Comparison of ENCODE assay signal across 13 mouse cellular contexts in genomic region chr7:59245541-59245940, GRCm38 (mm10). TPM values are rescaled to one million over a fixed set of nuclear protein-coding genes. Genes with fewer than 3 reads are reported as not detected.
DNase-seq lines count a peak whose midpoint lies in the region; ATAC-seq and TF ChIP-seq lines count a peak whose summit lies in the region.
"Had no signal": no experiment of that assay in that cellular context is flagged by ENCODE, and none has a peak within 500 bp of the region (broad histone marks: within the 10 kb centered on the region; RNA-seq: fewer than 3 reads in every experiment).

No protein-coding gene starts in this region.

- no peaks in the 10 kb centered on the region for H3K9me3 ChIP-seq in kidney, postnatal 0 days (replicated peaks; ENCODE audit: low read length)
- H3K9me3 ChIP-seq in kidney, embryonic 16.5 days (ENCODE audit: low read length): no peaks in the 10 kb centered on the region
- no peaks in the 10 kb centered on the region for H3K9me3 ChIP-seq in kidney, embryonic 14.5 days (ENCODE audit: control insufficient read depth, low read length)
- H3K9me3 ChIP-seq: limb, embryonic 15.5 days; stomach, embryonic 15.5 days had no signal

- H3K4me3 ChIP-seq in kidney, postnatal 0 days (replicated peaks; ENCODE audit: low read depth, low read length): no peak overlapping the region
- no peak overlapping the region for H3K4me3 ChIP-seq in kidney, embryonic 16.5 days (ENCODE audit: low read length)
- H3K4me3 ChIP-seq in kidney, embryonic 14.5 days (ENCODE audit: low read length): no peak overlapping the region
- H3K4me3 ChIP-seq: limb, embryonic 15.5 days; stomach, embryonic 15.5 days had no signal

- TF ChIP-seq CTCF in kidney, postnatal 0 days (IDR thresholded peaks at IDR 0.05; ENCODE audit: low read depth): peak; percentile 43; the same call in 1 of the 2 replicates

- H3K27ac ChIP-seq in kidney, postnatal 0 days: no peak overlapping the region
- no peak overlapping the region for H3K27ac ChIP-seq in kidney, embryonic 16.5 days (ENCODE audit: low read length)
- no peak overlapping the region for H3K27ac ChIP-seq in kidney, embryonic 14.5 days (ENCODE audit: low read depth, low read length)
- H3K27ac ChIP-seq: limb, embryonic 15.5 days; stomach, embryonic 15.5 days had no signal

- no peak for ATAC-seq in kidney, postnatal 0 days (replicated peaks; ENCODE audit: low FRiP score, low read depth)
- no peak for ATAC-seq in kidney, embryonic 16.5 days (ENCODE audit: low FRiP score, low TSS enrichment)
- ATAC-seq in megakaryocyte progenitor cell, adult 5-6 weeks (replicated peaks; ENCODE audit: poor library complexity): peak; percentile 85
- no peak for ATAC-seq in kidney, embryonic 14.5 days (ENCODE audit: low FRiP score, low TSS enrichment)

- H3K36me3 ChIP-seq in kidney, postnatal 0 days (ENCODE audit: insufficient read depth, low read length): no peaks in the 10 kb centered on the region
- H3K36me3 ChIP-seq in kidney, embryonic 16.5 days (ENCODE audit: insufficient read depth, low read length): 0 out of 2 replicates have a peak, but pooled peaks cover 7% of the 10 kb centered on the region
- H3K36me3 ChIP-seq in kidney, embryonic 14.5 days (ENCODE audit: control insufficient read depth, insufficient read depth, low read length): peaks cover 8% of the 10 kb centered on the region
- H3K36me3 ChIP-seq: stomach, embryonic 15.5 days had no signal

- WGBS in kidney, postnatal 0 days: 95% methylated on average over 2 of the region's 2 CpGs
- whole genome bisulfite sequencing in kidney, embryonic 16.5 days: 94% methylated on average over 2 of the region's 2 CpGs
- WGBS in kidney, embryonic 14.5 days: 92% methylated on average over 2 of the region's 2 CpGs

- H3K9ac ChIP-seq in kidney, postnatal 0 days (ENCODE audit: low read depth, low read length): no peak overlapping the region
- no peak overlapping the region for H3K9ac ChIP-seq in kidney, embryonic 16.5 days (replicated peaks; ENCODE audit: low read length)
- no peak overlapping the region for H3K9ac ChIP-seq in kidney, embryonic 14.5 days (ENCODE audit: low read depth, low read length)
- H3K9ac ChIP-seq: limb, embryonic 15.5 days; stomach, embryonic 15.5 days had no signal

- H3K4me2 ChIP-seq in kidney, postnatal 0 days (ENCODE audit: low read length): no peak overlapping the region
- H3K4me2 ChIP-seq in kidney, embryonic 16.5 days (replicated peaks; ENCODE audit: low read depth, low read length): no peak overlapping the region
- H3K4me2 ChIP-seq in kidney, embryonic 14.5 days (replicated peaks; ENCODE audit: low read depth, low read length): no peak overlapping the region
- H3K4me2 ChIP-seq: limb, embryonic 15.5 days; stomach, embryonic 15.5 days had no signal

- no peak for DNase-seq in kidney, postnatal 0 days (ENCODE audit: low spot score)
- DNase-seq in 416B (ENCODE audit: low read depth): peak; percentile 39
- peak; percentile 62 for DNase-seq in ES-CJ7 (ENCODE audit: low read depth, low spot score)
- DNase-seq in layer of hippocampus, adult 9-10 months (ENCODE audit: low spot score): no peak
- DNase-seq in adrenal gland, postnatal 25 days: no peak
- DNase-seq: cerebellum, postnatal 25 days; heart, adult 18-20 months; retina, postnatal 1 day had no signal

- H3K4me1 ChIP-seq in kidney, postnatal 0 days (replicated peaks; ENCODE audit: insufficient read depth, low read length): no peaks in the 10 kb centered on the region
- H3K4me1 ChIP-seq in kidney, embryonic 16.5 days (ENCODE audit: insufficient read depth, low read length): no peaks in the 10 kb centered on the region
- no peaks in the 10 kb centered on the region for H3K4me1 ChIP-seq in kidney, embryonic 14.5 days (ENCODE audit: control insufficient read depth, insufficient read depth, low read length)
- H3K4me1 ChIP-seq: limb, embryonic 15.5 days; stomach, embryonic 15.5 days had no signal

- H3K27me3 ChIP-seq in kidney, postnatal 0 days (ENCODE audit: insufficient read depth, low read length): no peaks in the 10 kb centered on the region
- no peaks in the 10 kb centered on the region for H3K27me3 ChIP-seq in kidney, embryonic 16.5 days (ENCODE audit: insufficient read depth, low read length)
- H3K27me3 ChIP-seq in kidney, embryonic 14.5 days (ENCODE audit: control insufficient read depth, insufficient read depth, low read length): no peaks in the 10 kb centered on the region
- H3K27me3 ChIP-seq: limb, embryonic 15.5 days; stomach, embryonic 15.5 days had no signal

RNA-seq across cellular contexts. Expression of gene Ube3a, which starts 17.0 kb away (rescaled TPM):
- 127 and 132 TPM in 2 replicates for polyA plus RNA-seq in kidney, postnatal 0 days (2015; fragmentation: Nextera tagmentation; extraction: Ambion mirVana)
- 112 and 129 TPM in 2 replicates for polyA plus RNA-seq in kidney, embryonic 16.5 days (2015; fragmentation: Nextera tagmentation; extraction: Ambion mirVana)
- total RNA-seq in megakaryocyte progenitor cell, adult 5-6 weeks (2015): 68.9 and 70.1 TPM in 2 replicates
- total RNA-seq in megakaryocyte progenitor cell, adult 5-6 weeks (2017): 71.3 and 92.9 TPM in 2 replicates
- total RNA-seq in adrenal gland, postnatal 25 days (2021): 123 and 184 TPM in 2 replicates
- 101 and 139 TPM in 2 replicates for polyA plus RNA-seq in kidney, embryonic 14.5 days (2014; fragmentation: Nextera tagmentation; extraction: Ambion mirVana)

Comparison
In these comparisons a context has a peak if more than half of its experiments do, and no peak if none do; other contexts are left out.
1. DNase-seq: peak in 416B (single experiment) and ES-CJ7 (single experiment); none in kidney, postnatal 0 days (single experiment), layer of hippocampus, adult 9-10 months (single experiment) and adrenal gland, postnatal 25 days (single experiment).